Mouse (Mus musculus): ENCODE data around the gene 4933406M09Rik.

DNA sequence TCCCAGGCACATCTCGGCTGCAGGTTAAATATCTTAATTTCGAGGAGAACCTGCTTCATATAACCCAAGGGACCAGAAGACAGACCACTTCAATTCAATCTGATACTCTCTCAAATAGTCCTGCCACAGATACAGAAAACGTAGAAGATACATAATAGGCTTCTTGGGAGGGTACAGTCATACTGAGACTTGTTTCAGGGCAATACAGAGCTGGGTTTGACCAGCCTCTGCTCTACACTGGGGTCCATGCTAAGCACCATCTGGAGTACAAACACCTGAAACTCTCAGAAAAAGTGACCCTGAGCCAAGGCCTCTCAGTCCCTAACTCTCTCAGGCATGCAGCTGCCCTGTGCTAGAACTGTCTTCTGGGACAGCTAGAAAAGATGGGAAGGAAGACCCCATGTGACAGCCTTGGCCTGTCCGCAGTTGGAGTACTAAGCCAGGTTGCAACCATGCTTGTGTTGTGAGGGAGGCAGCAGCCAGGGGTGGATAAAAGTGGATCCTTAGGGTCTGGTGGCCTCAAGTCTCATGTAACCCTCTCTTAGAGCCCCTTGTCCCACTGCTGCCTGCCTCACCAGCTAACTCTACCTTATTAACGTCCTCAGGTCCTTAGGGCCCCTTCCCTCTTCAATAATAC, 44.0 kb upstream of the 4933406M09Rik start:
- no peak for TF ChIP-seq EP300 (optimal IDR thresholded peaks at IDR 0.05)
- no peak for TF ChIP-seq CTCF (IDR thresholded peaks at IDR 0.05; ENCODE audit: low read depth)

Data from stomach, postnatal 0 days (tissue).